Mouse (Mus musculus): Measurements from ENCODE around the gene Zfp423. TPM values are rescaled to one million over a fixed set of nuclear protein-coding genes. Genes with fewer than 3 reads are reported as not detected.

Zfp423 gene
- total RNA-seq, 1 experiment from 2014 or later, result not detected

- ATAC-seq (replicated peaks; ENCODE audit: insufficient number of reproducible peaks, low FRiP score, low TSS enrichment, poor library complexity, severe bottlenecking), result no peak
Observed at GRCm38 (mm10) chr8:87619529-87619928, 339.9 kb downstream of the Zfp423 start.

GRCm38 (mm10) chr8:87619118-87619517 lies 340.3 kb downstream of the Zfp423 start:
- no peak for ATAC-seq (replicated peaks; ENCODE audit: insufficient number of reproducible peaks, low FRiP score, low TSS enrichment, poor library complexity, severe bottlenecking)

- no peak for ATAC-seq (replicated peaks; ENCODE audit: insufficient number of reproducible peaks, low FRiP score, low TSS enrichment, poor library complexity, severe bottlenecking)
Observed at GRCm38 (mm10) chr8:87613701-87614100, 345.7 kb downstream of the Zfp423 start.

Other genes starting within 250 kb of the Zfp423 start
- 13.0 to 16.5 TPM (median 13.1 TPM) in 3 replicates for gene Cnep1r1, start 159.2 kb upstream of the Zfp423 start, total RNA-seq (2017)
- gene Heatr3, start 178.3 kb upstream of the Zfp423 start, total RNA-seq (2017), result 7.2 to 19.1 TPM (median 8.4 TPM) in 3 replicates
- gene Tent4b, start 239.6 kb upstream of the Zfp423 start, total RNA-seq (2017), result 53.0 to 75.7 TPM (median 54.4 TPM) in 3 replicates